Mouse (Mus musculus) WW6 (cell line): ENCODE data around the gene S1pr2.
"Not testable (repeated sequence)": the region's sequence is repeated elsewhere in the genome, so short reads cannot be mapped to it uniquely, and the experiment has no call there.

Experiments used
- DNase-seq: peaks from one replicate; pipeline ENCODE4 v3.0.0-alpha.2; 2013; ENCODE audit warnings: low read depth, low spot score

The S1pr2 gene

DNA sequence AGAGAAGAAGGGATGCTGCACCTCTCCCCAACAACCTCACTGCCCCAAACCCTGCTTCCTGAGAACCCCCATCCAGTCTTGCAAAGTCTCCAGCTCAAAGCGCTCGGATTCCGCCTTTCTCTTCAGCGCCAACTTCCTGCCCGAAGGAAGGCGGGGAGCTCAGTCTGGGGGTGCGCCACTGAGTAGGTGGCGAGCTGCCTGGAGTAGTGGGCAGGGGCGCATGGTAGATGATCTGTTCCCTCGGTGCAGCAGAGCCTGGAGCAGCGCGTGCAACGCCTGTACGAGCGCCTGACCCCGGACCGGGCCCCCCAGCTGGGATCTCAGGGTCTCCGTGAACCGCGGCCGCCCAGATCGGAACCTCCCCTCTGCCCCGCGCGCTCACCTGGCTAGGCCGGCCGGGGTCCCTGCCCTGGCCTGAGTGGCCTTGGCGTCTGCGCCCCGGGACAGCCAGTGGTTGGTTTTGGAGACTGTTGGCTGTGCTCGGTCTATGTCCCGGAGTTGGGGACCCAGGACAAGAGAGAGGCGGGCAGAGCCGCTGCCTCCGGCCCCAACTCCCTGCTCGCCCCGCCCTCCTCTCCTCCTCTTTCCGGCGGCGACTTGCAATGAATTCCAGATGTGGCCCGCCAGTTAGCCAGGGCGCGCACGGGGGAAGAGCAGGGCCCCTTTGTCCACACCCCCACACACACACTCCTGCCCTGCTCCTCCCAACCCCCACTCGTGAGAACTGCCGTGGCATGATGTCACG is at the start of gene S1pr2:
S1pr2 (minus strand) TSS at position 566 of the 745 bp plus-strand sequence.
- DNase-seq: peak; percentile 74

DNA sequence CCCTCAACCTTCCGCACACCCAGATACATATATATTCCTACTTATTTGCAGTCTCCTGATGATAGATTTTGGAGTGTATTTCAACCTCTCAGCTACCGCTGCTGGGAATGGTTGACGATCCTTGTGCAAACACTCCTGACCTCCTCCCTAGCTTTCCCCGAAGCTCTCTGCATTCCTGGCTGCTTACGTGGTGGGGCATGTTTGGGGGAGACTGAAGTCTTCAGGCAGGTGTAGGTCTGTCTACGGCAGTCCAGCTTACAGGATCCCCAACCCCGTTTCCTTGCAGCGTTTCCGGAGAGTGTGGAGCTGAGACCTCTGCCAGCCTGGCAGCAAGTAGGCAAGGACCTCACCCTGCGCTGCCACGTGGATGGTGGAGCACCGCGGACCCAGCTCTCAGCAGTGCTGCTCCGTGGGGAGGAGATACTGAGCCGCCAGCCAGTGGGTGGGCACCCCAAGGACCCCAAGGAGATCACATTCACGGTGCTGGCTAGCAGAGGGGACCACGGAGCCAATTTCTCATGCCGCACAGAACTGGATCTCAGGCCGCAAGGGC is 48.8 kb upstream of the S1pr2 start:
- no peak for DNase-seq

DNA sequence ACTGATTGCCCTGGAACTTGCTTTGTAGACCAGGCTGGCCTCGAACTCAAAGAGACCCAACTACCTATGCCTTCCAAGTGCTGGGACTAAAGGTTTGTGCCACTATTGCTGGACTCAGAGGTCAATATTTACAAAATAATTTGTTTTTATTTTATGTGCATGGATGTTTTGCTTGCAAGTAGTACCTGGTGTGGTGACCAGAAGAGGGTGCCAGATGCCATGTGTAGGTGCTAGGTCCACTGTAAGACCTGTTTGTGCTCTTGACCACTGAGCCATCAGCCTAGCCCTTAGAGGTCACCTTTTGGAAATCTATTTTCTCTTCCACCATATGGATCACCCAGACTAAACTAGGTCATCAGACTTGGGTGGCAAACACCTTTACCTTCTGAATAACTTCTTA is 46.1 kb upstream of the S1pr2 start:
- no peak for DNase-seq

DNA sequence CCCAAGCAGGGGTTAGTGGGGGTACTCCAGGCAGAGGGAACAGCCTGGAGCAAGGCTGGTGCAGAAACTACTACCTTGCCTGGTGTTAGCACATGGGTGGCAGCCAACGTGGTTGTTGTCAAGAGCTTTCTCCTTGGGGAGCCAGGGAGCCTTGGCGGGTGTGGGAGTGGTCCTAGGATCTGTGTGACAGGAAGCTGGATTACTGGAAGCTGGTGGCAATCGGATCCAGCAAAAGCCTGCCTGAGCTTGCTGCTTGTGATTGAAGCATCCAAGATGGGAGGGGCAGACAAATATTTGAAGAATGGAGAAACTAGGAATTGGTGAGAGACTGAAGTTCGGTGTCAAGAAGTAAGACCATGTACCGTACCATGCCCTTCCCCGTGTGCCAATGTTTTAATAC is 45.7 kb upstream of the S1pr2 start:
- DNase-seq: no peak

DNA sequence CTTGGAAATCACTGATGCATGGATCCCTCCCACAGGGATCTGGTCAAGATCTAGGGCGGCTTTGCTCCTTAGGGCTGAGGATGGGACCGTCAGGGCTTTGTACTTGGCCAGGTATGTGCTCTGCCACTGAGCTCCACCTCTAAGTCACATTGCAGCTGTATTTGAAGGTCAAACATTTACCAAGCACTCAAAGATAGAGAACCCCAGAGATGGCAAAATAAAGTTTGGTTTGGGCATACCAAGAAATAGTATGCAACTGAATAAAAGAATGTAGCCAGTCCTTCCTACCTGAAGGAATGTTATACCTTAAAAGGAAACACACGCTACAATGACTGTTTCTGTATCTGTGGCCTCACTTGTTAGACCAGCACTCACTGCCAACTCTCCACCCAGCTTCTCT is 44.8 kb upstream of the S1pr2 start:
- no peak for DNase-seq

DNA sequence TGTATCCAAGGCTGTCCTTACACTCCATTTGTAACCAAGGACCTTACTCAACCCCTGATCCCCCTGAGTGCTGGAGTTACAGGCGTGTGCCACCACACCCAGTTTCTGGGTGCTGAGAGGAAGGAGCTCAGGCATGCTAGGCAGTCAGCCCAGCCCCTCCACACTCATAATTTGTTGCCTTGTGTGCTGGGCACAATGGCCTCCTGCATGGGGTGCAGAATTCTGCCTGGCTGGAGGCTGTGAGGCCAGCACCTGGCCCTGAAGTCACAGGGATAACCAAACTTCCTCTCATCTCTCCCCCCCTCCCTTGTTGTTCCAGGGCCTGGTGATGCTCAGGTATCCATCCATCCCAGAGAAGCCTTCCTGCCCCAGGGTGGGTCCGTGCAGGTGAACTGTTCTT is 42.0 kb upstream of the S1pr2 start:
- no peak for DNase-seq

DNA sequence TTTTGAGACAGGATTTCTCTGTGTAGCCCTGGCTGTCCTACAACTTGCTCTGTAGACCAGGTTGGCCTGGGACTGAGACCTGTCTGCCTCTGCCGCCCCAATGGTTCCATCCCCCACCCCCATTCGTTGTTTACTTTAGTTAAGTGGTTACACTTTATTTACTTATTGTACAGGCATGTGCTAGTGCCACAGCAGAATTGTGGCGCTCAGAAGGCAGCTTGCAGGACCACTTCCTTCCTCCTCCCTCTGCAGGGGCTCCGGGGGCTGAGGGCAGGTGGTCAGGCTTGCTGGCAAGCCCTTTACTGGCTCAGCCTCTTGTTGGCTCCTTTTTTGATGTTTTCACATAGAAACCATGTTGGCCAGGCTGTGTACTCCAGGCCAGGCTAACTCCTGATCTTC is 40.6 kb upstream of the S1pr2 start:
- no peak for DNase-seq

DNA sequence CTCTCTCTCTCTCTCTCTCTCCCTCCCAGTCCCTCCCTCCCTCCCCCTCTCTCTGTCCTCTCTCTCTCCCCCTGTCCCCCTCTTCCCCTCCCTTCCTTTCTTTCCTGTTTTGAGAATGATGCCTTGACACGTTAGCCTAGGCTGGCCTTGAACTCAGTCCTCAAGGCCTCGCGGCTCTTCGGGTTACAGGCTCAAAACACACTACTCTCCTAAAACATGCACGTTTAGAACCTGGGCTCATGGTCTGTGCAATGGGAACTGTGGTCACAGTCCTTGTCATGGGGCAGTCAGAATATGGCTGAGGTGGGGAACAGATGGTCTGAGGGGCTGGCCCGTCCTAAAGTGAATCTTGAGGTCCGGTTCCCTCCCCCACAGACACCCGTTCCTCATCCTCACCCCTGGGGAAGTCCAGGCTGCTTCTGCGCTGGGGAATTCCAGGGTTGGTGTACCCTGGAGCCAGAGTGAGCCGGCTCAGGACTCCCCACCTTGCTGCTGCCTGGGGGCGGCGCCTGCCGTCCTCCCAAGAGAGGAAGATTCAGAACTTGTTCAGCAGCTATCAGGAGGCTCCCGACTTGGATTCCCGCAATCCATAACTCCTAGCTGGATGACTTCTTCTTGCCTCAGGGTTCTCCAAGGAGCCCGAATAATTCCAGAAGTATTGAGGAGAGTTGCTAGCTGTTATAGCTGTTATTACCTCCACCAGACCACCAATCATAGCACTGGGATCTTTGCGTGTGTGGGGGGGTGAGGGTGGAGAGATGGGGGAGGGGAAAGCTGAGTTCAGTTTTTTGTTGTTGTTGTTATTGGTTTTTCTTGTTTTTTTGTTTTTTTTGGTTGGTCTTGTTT is 40.0 kb upstream of the S1pr2 start:
- no peak for DNase-seq

DNA sequence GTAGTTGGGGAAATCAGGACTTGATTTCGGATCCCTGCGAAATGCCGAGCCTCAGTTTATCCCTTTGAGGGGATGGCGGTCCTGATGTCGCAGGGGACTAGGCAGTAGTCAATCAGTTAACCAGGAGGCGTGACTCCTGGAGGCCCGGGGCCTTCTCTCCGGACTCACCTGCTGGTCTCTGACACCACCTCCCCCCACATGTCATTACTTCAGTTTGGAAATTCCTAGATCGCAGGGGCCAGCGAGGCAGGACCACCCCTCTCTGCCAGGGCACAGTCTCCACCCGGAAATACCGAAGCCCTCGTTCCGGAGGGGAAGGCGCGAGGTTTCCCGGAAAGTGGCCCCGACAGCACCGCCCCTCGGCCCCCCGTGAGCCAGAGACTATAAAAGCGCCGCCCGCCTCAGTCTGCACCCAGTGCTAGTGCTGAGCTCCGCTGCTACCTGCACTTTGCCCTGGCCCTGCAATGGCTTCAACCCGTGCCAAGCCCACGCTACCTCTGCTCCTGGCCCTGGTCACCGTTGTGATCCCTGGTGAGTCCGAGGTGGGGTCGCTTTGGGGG is 39.1 kb upstream of the S1pr2 start, which contains the start of gene Icam1:
Icam1 (plus strand) TSS at position 415 of the 560 bp plus-strand sequence.
- no peak for DNase-seq

DNA sequence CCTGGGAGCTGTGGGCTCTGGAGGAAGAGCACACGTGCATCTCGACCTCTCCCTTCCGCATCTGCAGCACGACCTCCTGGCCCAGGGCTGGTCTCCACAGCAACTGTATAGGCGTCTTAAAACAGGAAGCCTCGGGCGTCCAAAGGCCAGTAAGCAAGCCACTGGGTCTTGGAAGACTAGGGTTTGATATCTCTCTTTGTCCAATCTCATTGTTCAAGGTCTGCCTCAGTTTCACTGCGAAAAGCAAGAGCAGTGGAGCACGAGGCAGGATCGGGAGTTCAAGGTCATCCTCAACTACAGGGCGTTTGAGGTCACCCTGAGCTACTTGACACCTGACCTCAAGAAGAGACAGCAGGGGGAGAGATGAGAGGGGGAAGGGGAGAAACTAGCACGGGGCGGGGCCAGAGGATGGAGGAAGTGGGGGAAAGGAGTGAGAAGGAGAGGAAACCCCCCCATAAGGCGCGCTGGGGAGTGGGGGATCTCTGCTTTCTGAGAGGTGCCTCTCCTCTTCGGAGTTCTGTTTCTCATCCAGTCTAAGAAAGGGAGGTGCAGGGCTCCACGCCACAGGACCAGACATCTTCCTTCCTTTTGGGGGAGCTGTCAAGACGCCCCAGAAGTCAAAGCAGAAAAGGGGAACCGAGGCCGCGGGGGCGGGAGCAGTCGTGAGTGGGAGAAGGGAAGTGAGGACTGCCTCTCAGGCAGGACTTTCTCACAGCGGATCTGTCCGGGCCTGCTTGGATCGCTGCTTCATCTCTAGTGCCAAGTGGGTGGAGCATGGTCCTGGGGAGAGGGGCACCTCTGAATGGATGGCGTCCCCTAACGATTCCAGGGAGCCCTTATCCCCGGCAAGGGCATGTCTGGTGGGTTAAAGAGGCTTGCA is 38.4 kb upstream of the S1pr2 start:
- no peak for DNase-seq

DNA sequence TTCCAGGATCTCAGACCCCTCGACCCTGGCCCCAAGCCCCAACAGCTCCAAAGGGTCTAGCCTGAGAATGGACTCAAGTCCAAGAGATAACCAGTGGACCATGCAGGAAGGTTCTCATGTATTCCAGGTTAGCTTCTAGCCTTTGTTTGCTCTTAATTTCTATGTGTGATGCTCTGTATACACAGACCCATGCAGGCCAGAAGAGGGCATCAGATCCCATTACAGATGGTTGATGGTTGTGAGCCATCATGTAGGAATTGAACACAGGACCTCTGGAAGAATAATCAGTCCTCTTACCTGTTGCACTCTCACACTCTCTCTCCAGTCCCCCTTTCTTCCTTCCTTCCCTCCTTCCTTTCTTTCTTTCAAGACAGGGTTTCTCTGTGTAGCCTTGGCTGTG is 35.8 kb upstream of the S1pr2 start:
- DNase-seq: no peak

DNA sequence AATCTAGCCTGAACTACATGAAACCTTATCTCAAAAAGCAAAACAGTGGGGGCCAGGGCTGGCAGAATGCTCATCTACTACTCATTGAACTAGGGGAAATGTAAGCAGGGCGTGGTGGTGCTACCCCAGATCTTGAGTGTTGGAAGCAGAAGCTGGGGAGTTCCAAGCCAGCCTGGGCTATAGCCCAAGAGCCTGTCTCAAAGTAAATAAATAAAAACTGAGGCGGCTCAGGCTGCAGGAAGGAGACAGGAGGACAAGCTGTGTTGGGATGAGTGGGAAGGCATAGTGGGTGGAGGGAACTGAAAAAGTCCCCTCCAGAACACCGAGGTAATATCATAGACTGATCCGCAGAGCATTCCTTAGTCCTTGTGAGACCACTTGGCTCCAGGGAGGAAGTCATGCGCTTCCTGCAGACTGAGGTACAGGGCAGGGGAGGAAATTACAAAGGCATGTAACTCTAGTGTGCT is 35.3 kb upstream of the S1pr2 start:
- no peak for DNase-seq

DNA sequence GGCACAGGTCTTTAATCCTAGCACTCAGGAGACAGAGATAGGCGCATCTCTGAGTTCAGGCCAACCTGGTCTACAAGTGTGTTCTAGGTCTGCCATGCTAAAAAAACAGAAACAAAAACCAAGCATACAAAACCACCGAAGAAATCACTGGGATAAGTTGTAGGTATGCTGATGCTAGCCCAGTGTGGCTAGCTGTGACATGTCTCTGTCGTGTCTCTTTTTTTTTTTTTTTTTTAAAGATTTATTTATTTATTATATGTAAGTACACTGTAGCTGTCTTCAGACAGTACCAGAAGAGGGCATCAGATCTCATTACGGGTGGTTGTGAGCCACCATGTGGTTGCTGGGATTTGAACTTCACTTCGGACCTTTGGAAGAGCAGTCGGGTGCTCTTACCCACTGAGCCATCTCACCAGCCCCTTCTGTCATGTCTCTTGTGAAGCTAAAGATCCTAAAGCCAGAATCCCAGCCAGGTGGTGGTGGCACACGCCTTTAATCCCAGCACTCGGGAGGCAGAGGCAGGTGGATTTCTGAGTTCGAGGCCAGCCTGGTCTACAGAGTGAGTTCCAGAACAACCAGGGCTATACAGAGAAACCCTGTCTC is 34.5 kb upstream of the S1pr2 start:
- not testable (repeated sequence) for DNase-seq

DNA sequence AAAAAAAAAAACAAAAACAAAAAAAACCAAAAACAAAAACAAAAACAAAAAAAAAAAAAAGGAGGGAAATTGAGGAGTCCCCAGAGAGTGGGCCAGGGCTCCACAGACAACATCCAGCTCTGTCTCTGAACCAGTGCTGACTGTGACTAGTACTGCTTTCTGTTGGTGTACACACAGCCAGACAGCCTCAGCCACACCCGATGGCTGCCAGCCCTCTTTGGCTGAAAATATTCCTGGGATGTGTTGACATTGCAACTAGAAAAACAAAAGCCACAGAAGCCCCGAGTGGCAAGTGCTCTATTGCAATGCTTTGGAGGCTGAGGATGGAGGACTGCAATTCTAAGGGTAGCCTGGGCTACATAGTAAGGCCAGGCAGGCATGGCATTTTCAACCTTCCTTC is 33.8 kb upstream of the S1pr2 start:
- no peak for DNase-seq

DNA sequence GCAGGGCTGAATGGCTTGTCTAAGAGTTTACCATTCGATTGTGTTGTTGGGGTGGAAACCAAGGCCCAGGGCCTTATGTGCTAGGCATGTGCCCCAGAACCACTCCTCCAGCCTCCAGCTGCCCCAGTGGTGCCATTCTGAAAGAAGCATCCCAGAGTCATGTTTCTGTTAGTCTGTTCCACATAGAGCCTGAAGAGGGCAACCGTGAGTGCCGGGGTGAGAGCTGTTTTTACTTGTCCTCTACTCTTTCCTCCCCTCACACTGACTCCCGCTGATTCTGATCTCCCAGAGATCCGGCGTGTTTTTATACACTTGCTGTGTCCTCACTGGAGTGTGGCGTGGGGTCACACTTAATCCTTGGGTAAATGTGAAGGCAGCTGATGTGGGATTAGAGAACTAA is 31.4 kb upstream of the S1pr2 start:
- no peak for DNase-seq

DNA sequence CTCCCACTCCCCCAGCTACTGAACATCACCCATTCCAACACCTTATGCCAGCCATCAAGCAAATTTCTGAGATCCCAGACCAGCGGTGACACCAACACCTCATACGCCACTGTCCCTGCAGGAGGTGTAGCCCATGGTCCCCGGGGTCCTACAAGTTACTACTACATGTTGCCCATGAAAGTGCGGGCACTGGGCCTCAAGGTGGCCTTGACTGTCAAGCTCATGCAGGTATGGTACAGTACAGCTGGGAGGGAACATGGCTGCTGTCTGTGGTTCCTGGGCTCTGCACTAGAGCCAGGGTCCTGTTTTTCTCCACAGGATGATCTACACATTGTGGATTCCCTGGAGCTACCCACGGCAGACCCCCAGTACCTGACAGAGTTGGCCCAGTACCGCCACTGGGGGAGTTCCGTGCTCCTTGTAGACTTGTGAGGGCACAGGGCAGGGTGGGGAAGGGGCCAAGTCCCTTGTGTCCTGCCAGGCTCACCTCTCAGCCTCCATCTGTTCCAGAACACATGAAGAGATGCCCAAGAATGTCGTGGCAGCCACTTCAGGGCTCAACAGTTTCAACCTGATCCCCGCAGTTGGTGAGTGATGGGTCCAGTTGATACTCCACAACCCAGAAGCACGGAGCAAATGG is 30.9 kb upstream of the S1pr2 start:
- DNase-seq: no peak

DNA sequence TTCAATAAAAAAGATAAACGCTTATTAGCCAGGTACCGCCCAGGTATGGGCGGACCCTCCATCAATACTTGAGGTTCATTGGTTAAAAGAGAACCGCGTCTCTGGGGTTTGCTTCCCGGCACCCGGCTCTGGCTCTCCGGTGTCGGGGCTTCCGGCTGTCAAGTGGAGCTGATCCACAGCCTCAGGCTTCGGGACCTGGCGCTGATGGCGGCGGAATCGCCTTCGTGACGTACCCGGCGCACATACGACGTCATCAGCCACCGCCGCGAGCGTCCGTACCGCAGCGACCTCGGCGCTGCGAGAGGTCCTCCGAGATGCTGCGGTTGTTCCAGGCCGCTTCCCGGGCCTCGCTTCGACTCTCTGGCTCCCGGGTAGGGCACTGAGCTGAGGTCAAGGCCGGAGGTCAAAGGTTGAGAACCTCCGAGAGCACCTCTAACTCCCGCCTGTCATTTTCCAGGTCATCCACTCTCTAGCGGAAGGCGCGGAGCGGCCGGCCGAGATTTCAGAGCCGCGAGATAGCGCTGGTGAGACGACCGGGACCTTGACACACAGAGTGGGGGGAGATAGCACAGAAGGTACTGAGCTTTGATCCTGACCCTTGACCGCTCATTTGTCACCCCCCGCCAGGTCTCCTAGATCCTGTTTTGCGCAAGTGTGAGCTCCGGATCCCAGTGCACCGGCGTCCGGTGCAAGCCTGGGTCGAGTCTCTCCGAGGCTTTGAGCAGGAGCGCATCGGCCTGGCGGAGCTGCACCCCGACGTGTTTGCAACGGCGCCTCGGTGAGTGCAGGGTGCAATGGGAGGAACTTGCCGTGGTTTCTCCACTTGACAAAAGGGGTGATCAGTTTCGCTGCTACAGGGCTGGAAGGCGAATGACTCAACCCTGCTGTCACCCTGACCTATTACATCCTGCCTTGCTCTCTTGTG is 26.3 kb upstream of the S1pr2 start, which contains the start of gene Mrpl4:
Mrpl4 (plus strand) TSS at position 112 of the 925 bp plus-strand sequence.
- DNase-seq: peak; percentile 84

DNA sequence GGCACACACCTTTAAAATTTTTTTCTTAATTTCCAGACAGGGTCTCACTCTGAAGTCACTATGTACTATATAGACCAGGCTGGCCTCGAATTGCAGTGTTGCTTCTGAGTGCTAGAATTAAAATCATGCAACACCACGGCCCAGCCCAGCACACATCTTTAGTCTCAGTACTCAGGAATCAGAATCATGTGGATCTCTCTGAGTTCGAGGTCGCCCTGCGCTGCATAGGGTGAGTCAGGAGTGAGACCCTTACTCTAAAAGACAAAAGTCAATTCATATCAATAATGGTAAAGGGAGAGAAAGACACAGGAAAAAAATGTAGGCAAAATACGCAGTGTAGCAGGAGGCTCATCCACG is 25.7 kb upstream of the S1pr2 start:
- DNase-seq: no peak

DNA sequence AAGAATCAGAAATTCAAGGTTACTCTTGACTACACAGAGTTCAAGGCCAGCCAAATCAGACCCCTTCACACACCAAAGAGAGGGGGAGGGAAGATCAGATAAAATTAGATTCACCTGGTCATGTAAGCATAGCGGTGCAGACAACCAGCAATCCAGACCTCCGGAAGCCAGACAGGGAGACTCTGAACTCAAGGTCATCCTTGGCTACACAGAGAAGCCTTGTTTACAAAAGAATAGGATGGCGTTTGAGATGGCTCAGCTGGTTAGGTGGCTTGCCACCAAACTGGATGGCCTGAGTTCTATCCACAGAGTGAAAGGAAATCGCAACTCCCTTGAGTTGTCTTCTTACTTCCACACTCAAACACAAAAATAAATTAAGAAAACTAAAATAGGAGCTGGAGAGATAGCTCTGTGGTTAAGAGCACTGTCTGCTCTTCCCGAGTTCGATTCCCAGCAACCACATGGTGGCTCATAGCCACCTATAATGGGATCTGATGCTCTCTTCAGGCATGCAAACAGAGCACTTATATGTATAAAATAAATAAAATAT is 25.1 kb upstream of the S1pr2 start:
- DNase-seq: no peak
